Mouse (Mus musculus) heart, embryonic 11.5 days (tissue): Measurements from ENCODE around the gene Plscr5. TPM values are rescaled to one million over a fixed set of nuclear protein-coding genes. Genes with fewer than 3 reads are reported as not detected.

Experiments
- ATAC-seq: fragments of 200-750 bp; cut with Nextera tagmentation; replicated peaks from 2 replicates; pipeline ENCODE4 v1.8.0; 2017; ENCODE audit warnings: moderate library complexity; ENCODE audit not compliant: insufficient number of reproducible peaks, low FRiP score, low TSS enrichment
- H3K27ac ChIP-seq: fragments of 300-500 bp; sonication (generic); 2 replicates; pipeline ENCODE4 v1.5.1; 2014; ENCODE audit warnings: mild to moderate bottlenecking, low read depth, low read length
- H3K27me3 ChIP-seq: fragments of 300-500 bp; sonication (generic); 2 replicates; pipeline ENCODE4 v1.6.1; 2014; ENCODE audit warnings: mild to moderate bottlenecking, low read length, mixed read lengths; ENCODE audit not compliant: control insufficient read depth, insufficient read depth
- H3K36me3 ChIP-seq: fragments of 300-500 bp; sonication (generic); 2 replicates; pipeline ENCODE4 v1.6.1; 2014; ENCODE audit warnings: mild to moderate bottlenecking, low read length, moderate library complexity, mixed read lengths; ENCODE audit not compliant: control insufficient read depth, insufficient read depth
- H3K4me1 ChIP-seq: fragments of 300-500 bp; sonication (generic); 2 replicates; pipeline ENCODE4 v1.6.1; 2014; ENCODE audit warnings: low read length; ENCODE audit not compliant: control insufficient read depth, insufficient read depth
- H3K4me2 ChIP-seq: fragments of 300-500 bp; sonication (generic); 2 replicates; pipeline ENCODE4 v1.6.1; 2014; ENCODE audit warnings: mild to moderate bottlenecking, moderate library complexity
- H3K4me3 ChIP-seq: fragments of 300-500 bp; sonication (generic); 2 replicates; pipeline ENCODE4 v1.5.1; 2014; ENCODE audit warnings: low read depth, low read length
- H3K9ac ChIP-seq: fragments of 300-500 bp; sonication (generic); 2 replicates; pipeline ENCODE4 v1.6.1; 2014; ENCODE audit warnings: mild to moderate bottlenecking, low read depth, low read length, moderate library complexity
- H3K9me3 ChIP-seq: fragments of 300-500 bp; sonication (generic); replicated peaks from 2 replicates; pipeline ENCODE4 v1.6.1; 2016; ENCODE audit warnings: low read length; ENCODE audit not compliant: control insufficient read depth
- WGBS: fragments of 180-500 bp; shearing (Covaris S2); extraction: QIAGEN DNeasy Blood & Tissue Kit; methylation state at CpG from one replicate; pipeline ENCODE4 v1.1.7; 2014; ENCODE audit not compliant: insufficient replicate concordance; 5-methylcytosine and 5-hydroxymethylcytosine counted together
- polyA plus RNA-seq: library from polyadenylated mRNA; unstranded; fragments of >200 nt; fragmentation: Nextera tagmentation; extraction: Ambion mirVana; gene quantifications from 2 replicates; pipeline ENCODE4 v1.2.1, GENCODE M21; 2014

Plscr5 gene
- polyA plus RNA-seq, 1 experiment from 2014 or later: not detected

- no peak for ATAC-seq
- 78% methylated on average over 5 of the region's 5 CpGs for WGBS
Observed at GRCm38 (mm10) chr9:92199564-92199963, 6.8 kb downstream of the Plscr5 start.

GRCm38 (mm10) chr9:92204397-92204796 lies 11.7 kb downstream of the Plscr5 start:
- Histone ChIP-seq H3K9ac (no peak overlapping the region), H3K9me3 (no peaks in the 10 kb centered on the region), H3K27ac (no peak overlapping the region), H3K4me2 (no peak overlapping the region), H3K4me1 (no peaks in the 10 kb centered on the region), H3K27me3 (no peaks in the 10 kb centered on the region), H3K4me3 (no peak overlapping the region), H3K36me3 (no peaks in the 10 kb centered on the region)
- no peak for ATAC-seq
- 53% methylated on average over 2 of the region's 2 CpGs for WGBS

More at GRCm38 (mm10) chr9:92199564-92199963, 6.8 kb downstream of the Plscr5 start:
- Histone ChIP-seq H3K4me1 (no peaks in the 10 kb centered on the region), H3K36me3 (no peaks in the 10 kb centered on the region), H3K9ac (no peak overlapping the region), H3K27me3 (no peaks in the 10 kb centered on the region), H3K9me3 (no peaks in the 10 kb centered on the region), H3K27ac (no peak overlapping the region), H3K4me3 (no peak overlapping the region), H3K4me2 (no peak overlapping the region)

DNA sequence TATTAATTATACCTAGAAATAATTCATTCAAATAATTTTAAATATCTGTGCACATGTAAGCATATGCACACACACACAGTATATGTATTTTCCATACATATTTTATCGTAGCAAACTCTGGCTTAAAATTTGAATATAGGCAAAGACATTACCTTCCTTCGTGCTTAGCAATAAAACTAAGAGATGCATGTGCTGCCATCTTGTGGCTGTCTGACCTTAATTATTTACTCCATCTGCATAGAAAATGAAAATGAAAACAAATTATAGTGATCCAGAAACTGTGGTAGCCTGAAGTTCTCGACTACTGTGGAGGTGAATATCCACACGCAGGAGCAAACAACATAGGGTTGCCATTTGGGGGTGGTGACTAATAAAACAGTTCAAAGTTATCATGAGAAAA lies 14.6 kb downstream of the Plscr5 start:
- no peaks in the 10 kb centered on the region for H3K27me3 ChIP-seq
- H3K27ac ChIP-seq: no peak overlapping the region
- no peak overlapping the region for H3K9ac ChIP-seq
- no peaks in the 10 kb centered on the region for H3K4me1 ChIP-seq
- H3K4me3 ChIP-seq: no peak overlapping the region
- H3K9me3 ChIP-seq: no peaks in the 10 kb centered on the region
- no peaks in the 10 kb centered on the region for H3K36me3 ChIP-seq
- 54% methylated on average over 4 of the region's 4 CpGs for WGBS
- no peak overlapping the region for H3K4me2 ChIP-seq
- ATAC-seq: no peak

DNA sequence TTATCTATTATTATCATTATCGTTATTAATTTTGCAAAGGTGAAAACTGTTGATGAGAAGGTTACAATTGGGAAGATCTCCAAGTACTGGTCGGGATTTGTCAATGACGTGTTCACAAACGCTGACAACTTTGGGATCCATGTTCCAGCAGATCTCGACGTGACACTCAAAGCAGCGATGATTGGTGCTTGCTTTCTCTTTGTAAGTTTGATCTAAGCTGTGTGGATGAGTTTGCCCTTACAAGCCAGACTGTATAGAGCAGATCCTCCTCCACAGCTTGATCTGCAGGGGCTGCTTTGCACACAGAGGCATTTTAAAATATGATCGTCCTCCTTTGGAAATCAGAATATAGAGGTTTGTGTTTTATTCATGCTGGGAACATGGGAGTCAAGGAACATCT lies 15.0 kb downstream of the Plscr5 start:
- Histone ChIP-seq H3K4me3 (no peak overlapping the region), H3K27me3 (no peaks in the 10 kb centered on the region), H3K36me3 (no peaks in the 10 kb centered on the region), H3K9me3 (no peaks in the 10 kb centered on the region), H3K27ac (no peak overlapping the region), H3K4me1 (no peaks in the 10 kb centered on the region), H3K9ac (no peak overlapping the region), H3K4me2 (no peak overlapping the region)
- no peak for ATAC-seq
- WGBS: 67% methylated on average over 8 of the region's 8 CpGs

- 72% methylated on average over 3 of the region's 3 CpGs for WGBS
- H3K36me3 ChIP-seq: no peaks in the 10 kb centered on the region
- no peak overlapping the region for H3K4me2 ChIP-seq
- no peak overlapping the region for H3K9ac ChIP-seq
- H3K27ac ChIP-seq: no peak overlapping the region
- no peak for ATAC-seq
- H3K9me3 ChIP-seq: no peaks in the 10 kb centered on the region
- H3K4me1 ChIP-seq: no peaks in the 10 kb centered on the region
- no peak overlapping the region for H3K4me3 ChIP-seq
- no peaks in the 10 kb centered on the region for H3K27me3 ChIP-seq
Observed at GRCm38 (mm10) chr9:92209850-92210249, 17.1 kb downstream of the Plscr5 start.

GRCm38 (mm10) chr9:92210386-92210967 lies 17.7 kb downstream of the Plscr5 start:
- Histone ChIP-seq H3K27ac (no peak overlapping the region), H3K27me3 (no peaks in the 10 kb centered on the region), H3K4me3 (no peak overlapping the region), H3K9ac (no peak overlapping the region), H3K4me2 (no peak overlapping the region), H3K36me3 (no peaks in the 10 kb centered on the region), H3K9me3 (no peaks in the 10 kb centered on the region), H3K4me1 (no peaks in the 10 kb centered on the region)
- 64% methylated on average over 7 of the region's 7 CpGs for WGBS
- ATAC-seq: no peak

DNA sequence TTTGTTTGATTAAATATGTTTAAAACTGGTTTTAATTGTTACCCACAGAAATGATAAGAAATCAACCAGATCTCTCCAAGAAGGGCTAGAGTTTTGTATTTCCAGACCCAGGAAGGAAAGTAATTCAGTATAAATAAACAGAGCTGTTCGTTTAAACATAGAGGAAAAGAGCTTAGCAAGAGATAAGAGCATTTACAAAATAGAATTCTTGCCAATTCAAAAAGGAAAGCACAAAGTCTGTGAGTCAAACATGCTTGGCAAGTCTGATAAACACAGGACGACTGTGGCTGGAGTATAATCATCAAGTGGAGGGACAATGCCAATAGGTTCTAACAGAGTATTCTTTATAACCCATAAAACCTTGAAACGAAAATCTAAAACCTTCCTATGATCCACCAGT lies 18.3 kb downstream of the Plscr5 start:
- H3K4me1 ChIP-seq: no peaks in the 10 kb centered on the region
- 43% methylated on average over 3 of the region's 3 CpGs for WGBS
- ATAC-seq: no peak

GRCm38 (mm10) chr9:92217484-92217883 lies 24.7 kb downstream of the Plscr5 start:
- no peaks in the 10 kb centered on the region for H3K4me1 ChIP-seq
- H3K4me3 ChIP-seq: no peak overlapping the region
- no peak overlapping the region for H3K9ac ChIP-seq
- ATAC-seq: no peak
- no peaks in the 10 kb centered on the region for H3K27me3 ChIP-seq
- no peaks in the 10 kb centered on the region for H3K9me3 ChIP-seq
- no peaks in the 10 kb centered on the region for H3K36me3 ChIP-seq
- H3K27ac ChIP-seq: no peak overlapping the region
- H3K4me2 ChIP-seq: no peak overlapping the region
- whole genome bisulfite sequencing: 54% methylated on average over 4 of the region's 4 CpGs

More for the DNA sequence above, 18.3 kb downstream of the Plscr5 start:
- no peak overlapping the region for H3K4me3 ChIP-seq
- no peaks in the 10 kb centered on the region for H3K27me3 ChIP-seq
- H3K4me2 ChIP-seq: no peak overlapping the region
- H3K27ac ChIP-seq: no peak overlapping the region
- no peak overlapping the region for H3K9ac ChIP-seq
- no peaks in the 10 kb centered on the region for H3K9me3 ChIP-seq
- no peaks in the 10 kb centered on the region for H3K36me3 ChIP-seq

GRCm38 (mm10) chr9:92217896-92218295 lies 25.2 kb downstream of the Plscr5 start:
- no peaks in the 10 kb centered on the region for H3K4me1 ChIP-seq
- no peak overlapping the region for H3K4me3 ChIP-seq
- ATAC-seq: no peak

More at GRCm38 (mm10) chr9:92217896-92218295, 25.2 kb downstream of the Plscr5 start:
- Histone ChIP-seq H3K27ac (no peak overlapping the region), H3K9ac (no peak overlapping the region), H3K9me3 (no peaks in the 10 kb centered on the region), H3K4me2 (no peak overlapping the region), H3K27me3 (no peaks in the 10 kb centered on the region), H3K36me3 (no peaks in the 10 kb centered on the region)
- WGBS: 72% methylated on average over 2 of the region's 2 CpGs
